Mouse (Mus musculus) pancreas, adult 10 weeks (tissue): ENCODE results near the gene Cyp2j5. TPM values are rescaled to one million over a fixed set of nuclear protein-coding genes. Genes with fewer than 3 reads are reported as not detected.

Experiments
- polyA plus RNA-seq: library from polyadenylated mRNA; stranded (reverse); fragments of 350-450 nt; fragmentation: Illumina TruSeq; extraction: RNeasy Lipid Tissue Mini Kit (QIAGEN cat#74804); gene quantifications from one replicate; pipeline ENCODE4 v1.2.3, GENCODE M21; 2015; ENCODE audit warnings: low read depth, low replicate concordance; ENCODE audit not compliant: insufficient read depth

The Cyp2j5 gene
- polyA plus RNA-seq = not detected

GRCm38 (mm10) chr4:96663991-96664390 lies at the start of gene Cyp2j5:
Gene Cyp2j5, minus strand, starts transcription at chr4:96664154.

GRCm38 (mm10) chr4:96590911-96591790 lies 72.8 kb downstream of the Cyp2j5 start, which contains the start of gene Cyp2j9:
Gene Cyp2j9, minus strand, starts transcription at chr4:96591578.

Other genes with a start within 250 kb of the Cyp2j5 start
- not detected for gene Cyp2j8, start 156.8 kb downstream of the Cyp2j5 start, polyA plus RNA-seq
- gene Cyp2j6, start 110.5 kb downstream of the Cyp2j5 start, polyA plus RNA-seq = 3.6 TPM
- gene Cyp2j9, start 72.6 kb downstream of the Cyp2j5 start, polyA plus RNA-seq = 1.9 TPM
- not detected for gene Gm12695, start 121.0 kb upstream of the Cyp2j5 start, polyA plus RNA-seq